Mouse (Mus musculus): ENCODE results near the gene Rerg. TPM values are rescaled to one million over a fixed set of nuclear protein-coding genes. Genes with fewer than 3 reads are reported as not detected.

Gene Rerg
- total RNA-seq, 2 experiments from 2014 or later: 36.9 to 41.8 TPM

- peak in 1 of 2 experiments; percentile 5 for DNase-seq (ENCODE audit: low spot score in 2 of 2)
- H3K4me3 ChIP-seq: no peak overlapping the region
- no peak for TF ChIP-seq CTCF (conservative IDR thresholded peaks at IDR 0.05)
- H3K27ac ChIP-seq: no peak overlapping the region
Measured at GRCm38 (mm10) chr6:137076731-137077130, 93.6 kb downstream of the Rerg start.

DNA sequence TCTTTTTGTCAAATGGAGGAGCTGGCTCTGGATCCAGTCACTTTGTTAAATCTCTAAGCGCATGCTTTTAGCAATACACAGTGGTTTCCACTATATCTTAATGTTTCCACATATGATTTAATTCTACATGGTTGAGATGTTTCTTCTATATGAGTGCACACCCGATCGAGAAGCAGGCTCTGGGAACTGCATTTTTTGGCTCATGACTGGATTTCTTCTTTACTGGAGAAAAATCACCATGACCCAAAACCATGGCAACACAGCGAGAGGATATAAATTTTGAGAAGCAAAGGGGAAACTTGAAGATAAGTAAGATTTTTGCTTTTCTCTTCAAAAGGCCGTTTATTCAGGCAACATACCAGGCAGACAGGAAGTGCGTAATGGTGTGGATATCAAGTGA lies 94.1 kb downstream of the Rerg start:
- TF ChIP-seq CTCF (conservative IDR thresholded peaks at IDR 0.05): no peak
- Histone ChIP-seq H3K27ac (no peak overlapping the region), H3K4me3 (no peak overlapping the region)
- DNase-seq (ENCODE audit: low spot score in 2 of 2): no peak

- no peak overlapping the region for H3K4me3 ChIP-seq
- no peak for TF ChIP-seq CTCF (conservative IDR thresholded peaks at IDR 0.05)
- peak in 1 of 2 experiments; percentile 2 for DNase-seq (ENCODE audit: low spot score in 2 of 2)
- H3K27ac ChIP-seq: no peak overlapping the region
Measured at GRCm38 (mm10) chr6:137072256-137072655, 98.0 kb downstream of the Rerg start.

DNA sequence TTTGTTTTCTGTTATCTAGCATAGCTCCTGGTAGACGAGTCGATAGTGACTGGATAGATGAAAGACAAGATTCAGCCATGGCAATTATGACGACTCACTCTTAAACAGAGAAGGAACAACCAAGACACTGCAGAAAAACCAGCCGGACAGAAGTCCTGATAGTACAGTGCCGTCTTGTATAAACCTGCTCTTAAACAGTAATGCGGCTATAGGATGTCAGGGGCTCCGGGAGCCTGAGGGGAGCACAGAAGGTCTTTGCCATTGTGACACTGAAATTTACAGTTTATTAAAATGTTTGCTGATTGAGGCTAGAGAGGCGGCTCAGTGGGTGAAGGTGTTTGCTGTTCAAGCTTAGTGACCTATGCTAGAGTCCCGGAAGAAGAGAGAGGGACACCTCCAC lies 98.8 kb downstream of the Rerg start:
- H3K27ac ChIP-seq: no peak overlapping the region
- peak in 1 of 2 experiments; percentile 4 for DNase-seq (ENCODE audit: low spot score in 2 of 2)
- no peak for TF ChIP-seq CTCF (conservative IDR thresholded peaks at IDR 0.05)
- no peak overlapping the region for H3K4me3 ChIP-seq

DNA sequence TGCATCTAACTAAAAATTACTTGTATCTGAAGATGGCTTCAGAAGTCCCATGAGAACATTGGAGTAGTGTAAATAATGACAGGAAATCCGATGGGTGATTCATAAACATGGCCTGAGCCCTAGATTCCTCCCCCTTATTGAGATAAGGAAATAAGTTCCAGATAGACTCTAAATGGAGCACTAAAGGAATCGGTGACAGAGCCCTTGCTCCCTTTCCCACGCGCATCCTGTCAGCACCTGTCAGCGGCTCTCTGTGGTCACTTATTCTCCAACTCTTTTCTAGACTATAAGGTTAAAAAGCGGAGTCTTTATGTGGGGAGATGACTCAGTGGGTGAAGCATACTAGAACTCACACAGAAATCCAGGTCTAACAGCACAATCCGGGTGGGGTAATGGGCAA lies 104.8 kb downstream of the Rerg start:
- DNase-seq (ENCODE audit: low spot score in 2 of 2): peak in 1 of 2 experiments; percentile 6
- no peak for TF ChIP-seq CTCF (conservative IDR thresholded peaks at IDR 0.05)
- no peak overlapping the region; the same call in 1 of the 2 replicates for H3K4me3 ChIP-seq

GRCm38 (mm10) chr6:137064786-137065185 lies 105.5 kb downstream of the Rerg start:
- H3K27ac ChIP-seq: peak overlapping the region; percentile 90
- peak overlapping the region; percentile 35; the same call in 1 of the 2 replicates for H3K4me3 ChIP-seq
- no peak for TF ChIP-seq CTCF (conservative IDR thresholded peaks at IDR 0.05)
- peak; percentile 67 to 80 for DNase-seq (ENCODE audit: low spot score in 2 of 2)

More for the DNA sequence above, 104.8 kb downstream of the Rerg start:
- peak overlapping the region; percentile 90 for H3K27ac ChIP-seq

DNA sequence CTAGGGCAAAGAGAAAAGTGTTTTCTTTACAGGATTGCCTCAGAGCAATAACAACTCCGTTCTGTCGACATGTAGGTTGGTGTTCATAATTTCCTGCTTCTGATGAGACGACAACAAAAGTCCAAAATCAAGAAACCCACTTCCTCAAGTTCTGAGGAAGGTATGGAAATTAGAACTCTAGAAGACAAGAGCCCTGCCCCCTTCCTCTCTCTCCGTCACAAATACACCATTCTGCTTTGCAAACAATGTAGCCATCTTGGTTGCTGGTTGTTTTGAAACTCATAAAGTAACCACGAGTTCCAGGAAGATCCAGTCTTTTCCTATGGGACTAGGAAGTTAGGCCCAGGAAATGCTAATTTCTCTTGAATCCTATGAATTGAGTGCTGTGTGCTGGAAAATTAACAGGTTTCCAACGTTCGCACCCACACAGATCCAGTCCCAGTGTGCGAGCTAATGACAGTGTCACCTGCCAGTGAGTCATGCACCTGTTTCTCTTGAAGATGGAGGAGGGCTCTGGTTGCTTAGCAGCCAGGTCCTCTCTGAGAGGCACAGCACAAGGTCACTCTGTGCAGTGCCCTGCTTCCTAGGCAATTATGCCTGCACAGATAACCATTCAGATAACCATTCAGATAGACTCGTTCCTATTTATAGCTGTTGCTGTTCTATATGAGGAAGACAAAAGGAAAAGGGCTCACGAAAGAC lies 106.9 kb downstream of the Rerg start:
- no peak for DNase-seq (ENCODE audit: low spot score in 2 of 2)
- Histone ChIP-seq H3K27ac (peak overlapping the region; percentile 90; the same call in 1 of the 2 replicates), H3K4me3 (no peak overlapping the region)
- TF ChIP-seq CTCF (conservative IDR thresholded peaks at IDR 0.05): no peak

GRCm38 (mm10) chr6:137061880-137062531 lies 108.3 kb downstream of the Rerg start:
- no peak for DNase-seq (ENCODE audit: low spot score in 2 of 2)
- TF ChIP-seq CTCF (conservative IDR thresholded peaks at IDR 0.05): no peak
- no peak overlapping the region for H3K4me3 ChIP-seq
- no peak overlapping the region for H3K27ac ChIP-seq

- no peak for DNase-seq (ENCODE audit: low spot score in 2 of 2)
- Histone ChIP-seq H3K4me3 (no peak overlapping the region), H3K27ac (no peak overlapping the region)
- TF ChIP-seq CTCF (conservative IDR thresholded peaks at IDR 0.05): no peak
Measured at GRCm38 (mm10) chr6:137060595-137060994, 109.7 kb downstream of the Rerg start.

DNA sequence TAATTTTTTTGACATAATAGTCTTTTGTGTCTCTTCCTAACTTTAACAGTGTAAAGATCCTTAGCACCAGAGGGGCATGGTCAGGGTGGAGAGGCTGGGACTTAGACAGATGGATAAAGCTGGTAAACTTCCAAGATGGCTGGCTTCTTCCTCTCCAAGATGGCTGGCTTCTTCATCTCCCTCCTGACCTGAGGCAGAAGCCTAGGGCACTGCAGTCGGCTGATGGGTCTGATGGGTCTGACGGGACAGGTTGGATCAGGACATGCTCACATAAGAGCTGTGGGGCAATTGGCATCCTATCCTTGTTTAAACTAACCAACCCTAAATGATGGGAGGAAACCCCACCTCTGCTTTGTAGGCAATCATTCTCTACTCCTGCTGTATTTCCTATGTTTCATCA lies 112.0 kb downstream of the Rerg start:
- no peak for TF ChIP-seq CTCF (conservative IDR thresholded peaks at IDR 0.05)
- no peak overlapping the region for H3K4me3 ChIP-seq
- H3K27ac ChIP-seq: no peak overlapping the region
- DNase-seq (ENCODE audit: low spot score in 2 of 2): no peak

GRCm38 (mm10) chr6:137054073-137054472 lies 116.2 kb downstream of the Rerg start:
- DNase-seq (ENCODE audit: low spot score in 2 of 2): no peak
- no peak for TF ChIP-seq CTCF (conservative IDR thresholded peaks at IDR 0.05)
- H3K4me3 ChIP-seq: no peak overlapping the region

GRCm38 (mm10) chr6:137053464-137053863 lies 116.8 kb downstream of the Rerg start:
- peak in 1 of 2 experiments; percentile 30 for DNase-seq (ENCODE audit: low spot score in 2 of 2)
- TF ChIP-seq CTCF (conservative IDR thresholded peaks at IDR 0.05): peak; percentile 74
- Histone ChIP-seq H3K27ac (no peak overlapping the region), H3K4me3 (no peak overlapping the region)

More at GRCm38 (mm10) chr6:137054073-137054472, 116.2 kb downstream of the Rerg start:
- H3K27ac ChIP-seq: no peak overlapping the region

GRCm38 (mm10) chr6:137053006-137053405 lies 117.3 kb downstream of the Rerg start:
- no peak for TF ChIP-seq CTCF (conservative IDR thresholded peaks at IDR 0.05)
- no peak overlapping the region for H3K27ac ChIP-seq
- H3K4me3 ChIP-seq: no peak overlapping the region
- DNase-seq (ENCODE audit: low spot score in 2 of 2): no peak

- no peak for DNase-seq (ENCODE audit: low spot score in 2 of 2)
- Histone ChIP-seq H3K4me3 (no peak overlapping the region), H3K27ac (no peak overlapping the region)
- no peak for TF ChIP-seq CTCF (conservative IDR thresholded peaks at IDR 0.05)
Measured at GRCm38 (mm10) chr6:137047036-137047435, 123.3 kb downstream of the Rerg start.

Measured in layer of hippocampus, adult 2 months (tissue).